Mouse (Mus musculus) Muller cell, postnatal 12 days (primary cell): ENCODE data around the gene Kif1a.
A peak's percentile ranks its signal among the peaks of the same experiment; 100 is the strongest.

Experiments
- DNase-seq: peaks from one replicate; pipeline ENCODE4 v3.0.0-alpha.2; 2015; ENCODE audit errors: inconsistent ontology term

Kif1a gene

DNA sequence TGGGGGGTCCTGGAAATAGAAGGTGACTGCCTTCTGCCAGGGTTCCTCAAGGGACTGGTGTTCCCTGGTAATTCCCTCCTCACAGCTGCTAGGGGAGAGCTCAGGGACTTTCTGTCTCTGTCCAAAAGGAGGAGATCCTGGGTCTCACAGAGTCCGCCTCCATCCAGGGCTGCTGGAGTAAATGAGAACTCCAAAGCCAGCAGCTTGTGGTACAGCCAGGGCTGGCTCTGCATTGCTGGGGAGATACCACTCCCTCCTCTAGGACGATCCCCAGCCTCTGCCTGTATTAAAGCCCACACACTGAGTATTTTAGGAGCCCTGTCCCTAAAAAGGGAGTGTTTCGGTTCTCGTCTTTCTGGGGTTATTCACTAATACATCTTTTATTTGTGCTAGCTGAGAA, 81.1 kb downstream of the Kif1a start:
- DNase-seq = no peak

DNA sequence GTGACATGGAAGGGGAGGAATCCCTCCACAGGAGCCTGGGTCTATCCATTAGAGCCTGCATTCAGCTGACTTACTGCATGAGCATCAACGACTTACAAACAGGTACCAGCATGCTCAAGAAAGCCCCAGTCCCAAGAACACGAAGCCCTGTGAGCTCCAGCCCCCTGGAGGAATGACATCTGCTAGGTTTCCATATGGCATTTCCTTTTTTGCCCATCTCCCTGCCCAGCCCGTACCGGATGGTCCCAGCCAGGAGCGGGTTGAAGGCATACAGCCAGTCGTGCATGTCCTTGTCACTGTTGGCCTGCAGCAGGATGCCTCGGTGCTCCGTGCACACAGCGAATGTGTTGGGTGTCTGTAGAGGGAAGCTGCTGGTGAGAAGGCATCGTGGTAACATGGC, 83.0 kb downstream of the Kif1a start:
- DNase-seq = no peak

DNA sequence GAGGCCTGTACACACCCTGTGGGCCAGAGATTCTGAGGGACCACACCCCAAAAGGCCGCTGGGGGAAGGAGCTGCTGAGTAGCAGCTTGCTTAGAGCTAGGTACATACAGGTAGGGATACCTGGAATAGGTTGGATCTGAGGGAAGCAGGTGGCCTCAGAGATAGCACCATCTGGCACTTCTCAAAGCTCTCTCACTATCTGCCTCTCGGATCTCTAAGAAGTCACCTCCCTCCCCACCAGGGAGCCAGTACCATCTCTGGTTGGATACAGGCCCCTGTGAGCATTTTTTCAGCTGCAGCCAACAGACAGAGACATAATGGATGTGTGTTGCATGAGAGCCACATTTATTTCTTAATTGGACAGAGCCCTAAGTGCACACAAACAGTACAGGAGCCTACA, 86.6 kb downstream of the Kif1a start:
- DNase-seq = no peak

DNA sequence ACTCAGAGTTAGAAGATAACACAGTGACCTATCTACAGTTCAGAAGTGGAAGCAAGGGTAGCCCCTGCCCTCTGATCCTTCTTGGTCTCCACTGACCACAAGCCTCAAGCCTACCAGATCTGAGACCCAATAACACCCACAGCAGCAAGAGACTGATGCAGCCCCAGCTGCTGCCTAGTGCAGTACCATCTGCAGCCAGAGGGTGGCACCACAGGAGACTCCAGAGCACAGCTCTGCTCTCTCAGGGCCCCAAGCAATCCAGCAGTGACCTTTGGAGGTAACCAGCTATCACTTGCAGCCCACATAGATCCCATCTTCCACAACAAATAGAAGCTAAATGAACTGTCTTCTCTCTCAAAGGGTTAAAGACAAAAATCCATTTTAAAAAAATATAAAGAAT, 87.3 kb downstream of the Kif1a start:
- DNase-seq = peak; percentile 34

DNA sequence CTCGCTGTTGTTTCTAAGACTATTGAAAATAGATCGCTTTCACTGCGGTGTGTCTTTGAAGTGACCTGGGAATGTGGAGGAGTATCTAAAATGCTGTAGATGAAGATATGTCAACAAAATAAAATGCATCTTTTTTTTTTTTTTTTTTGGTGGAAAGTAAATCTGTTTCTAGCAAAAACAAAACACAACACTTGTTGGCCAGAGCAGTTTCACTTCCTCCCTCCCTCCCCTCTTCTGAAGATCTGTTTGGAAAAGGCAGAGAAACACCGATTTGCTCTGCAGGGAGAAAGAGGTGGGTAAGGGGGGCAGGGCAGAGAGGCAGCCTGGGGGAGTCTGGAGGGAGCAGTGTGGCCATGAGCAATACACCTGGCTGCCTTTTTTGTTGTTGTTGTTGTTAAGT, 88.4 kb downstream of the Kif1a start:
- no peak for DNase-seq

DNA sequence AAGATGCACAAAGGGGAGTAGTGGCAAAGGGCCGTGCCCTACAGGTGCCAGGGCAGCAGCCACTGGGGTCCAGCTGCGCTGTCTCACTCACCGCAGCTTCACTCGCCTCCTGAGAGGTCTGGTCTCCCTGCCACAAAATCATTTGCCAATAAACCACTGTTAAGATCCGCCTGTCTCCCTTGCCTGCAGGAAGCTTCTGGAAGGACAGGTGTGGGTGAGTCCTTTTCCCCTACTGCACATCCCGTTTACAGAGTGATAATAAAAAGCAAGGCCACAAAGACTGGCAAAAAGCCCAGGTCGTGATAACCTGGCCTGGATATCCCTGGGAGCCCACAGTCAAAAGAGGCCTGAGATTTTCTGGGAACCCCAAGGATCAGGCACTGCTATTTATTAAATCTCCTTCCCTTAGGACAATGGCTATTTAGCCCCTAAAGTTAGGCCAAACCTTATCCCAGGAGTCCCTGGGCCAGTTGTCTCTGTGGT, 89.6 kb downstream of the Kif1a start:
- DNase-seq = no peak

DNA sequence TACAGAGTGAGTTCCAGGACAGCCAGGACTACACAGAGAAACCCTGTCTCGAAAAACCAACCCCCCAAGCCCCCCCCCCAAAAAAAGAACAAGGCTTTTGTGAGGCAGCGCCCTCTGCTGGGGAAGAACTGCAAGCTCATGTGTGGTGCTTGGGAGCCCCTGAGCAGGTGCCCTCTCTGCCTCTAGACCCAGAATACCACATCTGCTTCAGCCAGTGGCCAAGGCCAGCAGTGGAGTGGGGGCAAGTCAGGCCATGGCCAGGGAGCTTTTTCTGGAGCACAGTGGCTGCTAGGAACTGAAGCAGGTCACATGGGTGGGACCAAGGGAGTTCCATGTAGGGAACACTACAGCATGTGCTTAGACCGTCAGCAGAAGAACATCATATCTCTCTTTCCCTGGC, 91.0 kb downstream of the Kif1a start:
- DNase-seq = no peak

DNA sequence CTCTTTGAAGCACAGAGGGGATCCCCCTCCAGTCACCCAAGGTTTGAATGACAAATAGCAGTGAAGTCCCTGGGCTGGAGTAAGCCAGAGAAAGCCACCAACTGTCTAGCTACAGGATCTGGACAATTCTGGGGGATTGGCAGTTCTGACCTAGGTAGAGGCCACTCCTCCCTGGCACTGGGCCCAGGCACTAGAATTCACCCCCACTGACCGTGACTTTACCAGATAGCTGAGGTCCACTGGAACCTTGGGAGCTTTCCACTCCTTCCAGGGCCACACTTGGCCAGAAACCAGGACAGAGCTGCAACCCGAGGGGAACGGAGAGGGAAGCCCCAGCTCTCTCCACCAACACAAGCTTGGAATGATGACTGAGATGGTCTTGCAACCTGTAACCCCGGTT, 92.6 kb downstream of the Kif1a start:
- DNase-seq = peak; percentile 33

DNA sequence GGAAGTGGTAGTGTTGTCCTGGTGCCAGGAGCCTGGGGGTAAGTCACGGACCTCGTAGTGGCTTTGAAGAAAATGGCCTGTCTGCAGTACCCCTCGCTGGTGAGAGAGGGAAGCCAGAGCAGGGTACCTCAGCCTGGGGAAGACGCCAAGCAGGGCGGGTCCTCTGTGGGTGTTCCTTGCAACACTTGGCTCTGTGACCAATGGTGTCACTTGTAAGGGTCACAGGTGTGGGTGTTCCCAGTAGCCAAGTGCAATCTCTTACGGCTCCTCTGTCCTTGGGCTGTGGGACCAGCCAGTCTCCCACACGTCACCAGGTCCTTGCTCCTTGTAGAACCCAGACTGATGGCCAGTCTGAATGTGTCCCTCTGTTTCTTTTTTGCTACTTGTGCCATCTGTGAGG, 95.7 kb downstream of the Kif1a start, which contains the start of gene Aqp12:
Aqp12 (plus strand) TSS at position 274 of the 400 bp plus-strand sequence.
- DNase-seq = no peak

DNA sequence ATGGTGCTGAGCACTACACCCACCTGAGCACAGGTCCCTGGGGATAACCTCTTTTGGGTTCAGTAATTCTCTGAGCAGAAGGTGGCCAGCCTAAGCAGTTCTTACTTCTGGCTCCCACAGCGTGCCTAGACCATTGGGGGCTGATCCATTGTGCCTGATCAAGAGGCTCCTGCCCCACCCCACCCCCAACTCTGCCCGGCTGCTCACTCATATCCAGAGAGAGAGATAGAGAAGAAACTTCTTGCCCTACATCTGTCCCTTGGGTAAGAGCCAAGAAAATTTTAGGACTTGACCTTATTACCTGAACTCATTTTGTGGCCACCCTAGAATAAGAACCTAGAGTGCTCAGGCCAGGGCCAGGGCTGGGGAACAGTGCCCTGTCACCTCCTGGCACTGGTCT, 108.9 kb downstream of the Kif1a start:
- no peak for DNase-seq

DNA sequence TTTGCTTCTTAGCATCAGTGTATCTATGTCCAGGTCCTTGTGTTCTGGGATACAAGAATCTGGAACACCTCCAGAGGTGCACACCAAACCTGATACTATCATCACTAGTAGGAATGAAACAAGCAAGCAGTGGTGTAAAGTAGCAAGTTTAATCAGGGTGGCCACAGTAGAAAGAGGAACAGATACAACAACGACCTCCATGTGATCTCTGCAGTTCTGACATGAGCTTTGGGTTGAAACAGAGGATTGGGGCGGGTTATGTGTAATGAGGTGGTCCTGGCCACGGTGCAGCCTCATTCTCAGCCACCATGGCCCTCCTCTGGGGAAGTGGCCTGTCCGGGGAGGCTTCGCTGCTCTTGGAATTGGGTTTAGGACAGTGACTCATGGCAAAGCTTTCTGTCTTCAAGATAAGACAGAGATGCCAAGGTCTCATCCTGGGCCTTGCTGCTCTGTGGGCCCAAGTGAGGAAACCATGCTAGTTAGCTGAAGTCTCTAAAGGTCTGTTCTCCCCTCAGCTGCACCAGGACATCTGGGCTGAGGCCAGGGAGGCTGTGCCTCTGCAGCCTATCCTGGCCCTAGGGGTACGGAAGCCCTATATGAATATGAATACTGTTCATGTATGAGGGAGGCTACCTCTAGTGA, 109.4 kb downstream of the Kif1a start:
- DNase-seq = no peak

DNA sequence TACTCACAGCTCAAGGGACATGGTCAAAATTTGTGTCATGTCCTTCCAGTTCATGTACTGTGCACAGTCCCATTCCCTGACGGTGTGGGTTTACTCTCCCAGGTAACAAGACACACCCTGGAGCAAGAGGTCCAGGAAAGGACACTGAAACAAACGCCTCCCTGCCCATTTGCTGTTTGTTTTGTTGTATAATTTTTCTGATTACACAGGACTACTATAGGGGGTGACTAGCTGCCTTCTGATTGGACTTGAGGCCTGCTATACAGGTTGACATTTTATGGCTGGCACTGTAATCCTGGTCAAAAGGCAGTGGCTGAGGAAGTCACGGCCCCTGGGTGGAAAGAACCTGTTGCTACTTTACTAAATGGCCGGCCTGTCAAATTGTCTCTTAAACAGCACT, 111.9 kb downstream of the Kif1a start:
- no peak for DNase-seq

DNA sequence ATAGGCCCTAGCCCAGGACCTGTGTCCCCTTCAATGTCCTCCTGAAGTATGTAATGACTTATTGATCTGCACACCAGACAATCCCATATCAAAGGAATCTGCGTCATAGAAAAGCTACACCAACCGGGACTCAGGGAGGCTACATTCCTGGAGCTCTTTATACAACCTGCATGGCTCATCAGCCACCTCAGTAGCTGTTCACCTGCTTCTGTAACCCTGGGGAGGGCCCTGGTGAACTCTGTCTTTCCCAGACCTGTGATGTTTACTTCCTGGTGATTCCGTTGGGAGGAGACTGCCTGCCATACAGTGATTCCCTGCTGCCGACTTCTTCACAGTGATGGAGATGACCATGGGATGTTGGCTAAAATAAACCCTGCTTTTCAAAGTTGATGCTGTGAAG, 112.9 kb downstream of the Kif1a start:
- no peak for DNase-seq

DNA sequence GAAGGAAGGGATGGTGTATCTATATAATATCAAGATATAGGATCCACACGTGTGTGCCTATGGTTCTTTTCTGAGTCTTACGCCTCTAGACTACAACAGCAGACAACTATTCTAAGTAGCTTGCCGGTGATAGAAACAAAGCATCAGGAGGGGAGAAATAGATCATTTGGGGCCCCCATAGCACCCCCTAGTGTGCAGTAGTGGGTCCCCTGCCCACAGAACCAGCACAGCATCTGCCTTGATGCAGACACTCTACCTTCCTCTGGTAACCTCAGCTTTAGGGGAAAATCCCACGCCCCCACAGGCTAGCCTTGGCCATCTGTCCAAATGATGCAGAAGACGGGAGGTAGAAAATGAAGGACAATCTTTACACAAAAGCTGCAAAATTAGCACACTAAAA, 116.8 kb downstream of the Kif1a start:
- no peak for DNase-seq

DNA sequence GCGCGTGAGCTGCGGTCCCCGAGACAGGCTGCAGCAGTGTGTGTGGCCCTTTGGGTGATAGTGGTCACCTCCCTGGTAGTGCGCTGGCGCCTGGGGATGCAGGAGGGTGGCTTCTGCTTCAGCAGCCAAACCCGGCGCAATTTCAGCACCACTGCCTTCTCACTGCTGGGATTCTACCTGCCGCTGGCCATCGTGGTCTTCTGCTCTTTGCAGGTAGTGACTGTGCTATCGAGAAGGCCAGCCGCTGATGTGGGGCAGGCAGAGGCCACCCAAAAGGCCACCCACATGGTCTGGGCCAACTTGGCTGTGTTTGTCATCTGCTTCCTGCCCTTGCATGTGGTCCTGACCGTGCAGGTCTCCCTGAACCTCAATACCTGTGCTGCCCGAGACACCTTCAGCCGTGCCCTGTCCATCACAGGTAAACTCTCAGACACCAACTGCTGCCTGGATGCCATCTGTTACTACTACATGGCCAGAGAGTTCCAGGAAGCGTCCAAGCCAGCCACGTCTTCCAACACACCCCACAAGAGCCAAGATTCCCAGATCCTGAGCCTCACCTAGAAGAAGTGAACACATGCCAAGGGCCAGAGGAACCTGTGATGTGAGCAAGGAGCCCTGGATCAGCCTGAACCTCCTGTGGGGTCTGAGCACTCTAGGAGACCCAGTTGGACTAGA, 118.7 kb downstream of the Kif1a start:
- DNase-seq = no peak

DNA sequence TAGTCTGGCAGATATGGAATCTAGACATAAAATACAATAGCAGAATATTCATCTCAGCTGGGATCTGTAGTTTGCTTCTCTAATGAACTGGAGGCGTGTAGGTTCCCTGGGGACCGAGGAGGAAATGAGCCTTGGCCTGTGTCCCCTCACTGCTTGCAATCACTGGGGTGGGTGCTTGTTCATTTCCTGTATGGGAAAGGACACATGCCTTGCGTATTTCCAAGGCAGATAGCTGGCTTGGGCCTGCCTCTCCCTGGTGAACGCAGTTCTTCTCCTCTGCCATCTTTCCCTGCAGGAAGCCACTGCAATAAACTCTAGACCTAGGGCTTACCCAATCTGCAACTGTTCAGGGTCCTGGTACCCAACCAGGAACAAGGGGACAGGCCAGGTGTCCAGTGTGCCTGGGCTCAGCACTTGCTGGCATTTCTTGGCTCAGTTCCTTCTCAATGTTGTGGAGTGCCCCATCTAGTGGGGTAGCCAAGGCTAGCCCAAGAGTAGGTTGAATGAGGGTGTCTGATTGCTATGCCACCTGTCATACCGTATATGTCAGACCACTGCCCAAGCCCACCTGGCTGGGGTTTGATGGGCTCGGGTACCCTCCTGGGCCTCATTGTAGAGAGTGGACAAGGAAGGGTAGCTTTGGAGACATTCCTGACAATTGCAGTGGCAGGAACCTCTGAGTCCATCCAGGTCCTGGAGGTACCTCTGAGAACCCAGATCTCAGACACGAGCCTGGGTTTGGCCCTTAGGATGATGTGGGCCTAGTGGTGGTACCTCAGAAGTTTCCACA, 120.5 kb downstream of the Kif1a start:
- DNase-seq = no peak

DNA sequence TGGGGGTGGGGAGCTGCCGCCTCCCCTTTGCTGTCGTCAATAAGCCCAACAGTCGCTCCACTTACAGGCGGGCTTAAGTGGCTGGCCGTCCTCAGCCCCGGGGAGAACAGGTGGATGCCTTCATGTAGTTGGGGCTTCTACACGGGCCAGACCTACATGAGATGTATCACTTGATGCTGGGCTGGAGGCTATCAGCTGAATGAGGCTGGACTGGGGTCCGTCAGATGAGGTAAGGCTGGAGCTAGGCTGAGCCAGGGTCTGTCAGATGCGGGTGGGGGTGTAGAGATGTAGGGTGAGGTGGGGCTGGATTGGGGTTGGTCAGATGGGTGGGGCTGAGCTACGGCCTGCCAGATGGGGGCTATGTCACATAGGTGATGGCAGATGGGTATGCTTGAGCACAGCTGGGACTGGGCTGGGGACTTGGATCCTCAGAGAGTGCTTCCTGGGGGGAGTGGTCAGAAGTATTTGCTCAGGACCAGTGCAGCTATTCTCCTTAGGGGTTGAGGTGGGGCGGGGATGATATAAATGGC, 122.6 kb downstream of the Kif1a start:
- DNase-seq = no peak

DNA sequence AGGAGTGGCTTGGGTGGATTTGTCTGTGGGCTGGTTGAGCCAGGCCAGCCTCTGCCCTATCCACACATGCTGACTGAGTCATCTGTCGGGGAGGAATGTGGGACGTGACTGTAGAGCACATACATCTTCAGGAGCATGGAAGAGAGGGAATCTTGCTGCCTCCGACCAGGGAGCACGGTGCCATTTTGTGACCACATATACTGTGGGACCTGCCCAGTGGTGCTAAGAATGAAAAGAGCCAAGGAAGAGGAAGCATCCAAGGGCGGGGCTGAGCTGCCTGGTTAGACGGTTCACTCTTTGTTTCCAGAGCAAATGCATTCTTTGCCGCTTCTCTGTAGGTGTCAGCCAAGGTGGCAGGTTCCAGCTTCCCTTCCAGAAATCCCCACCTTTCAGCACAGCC, 123.1 kb downstream of the Kif1a start:
- DNase-seq = peak; percentile 27

DNA sequence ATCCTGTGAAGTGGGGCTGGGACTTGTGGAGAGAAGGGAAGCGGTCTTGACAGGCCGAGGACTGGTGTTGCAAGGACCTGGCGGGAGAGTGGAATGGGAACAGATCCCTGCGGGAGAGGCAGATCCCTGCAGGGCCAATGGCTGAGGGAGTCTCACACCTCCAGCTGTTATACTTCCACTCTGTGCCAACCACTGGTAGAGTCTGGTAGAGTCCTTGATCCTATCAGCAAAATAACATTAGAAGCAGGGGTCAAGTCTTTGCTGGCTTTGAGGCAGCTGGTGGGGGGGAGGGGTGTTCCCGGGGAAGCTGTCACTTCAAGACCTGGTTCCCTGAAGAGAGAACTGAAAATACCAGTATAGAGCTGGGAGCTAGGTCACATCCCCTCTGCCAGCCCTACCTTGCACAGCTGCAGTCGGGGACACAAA, 125.6 kb downstream of the Kif1a start:
- no peak for DNase-seq

DNA sequence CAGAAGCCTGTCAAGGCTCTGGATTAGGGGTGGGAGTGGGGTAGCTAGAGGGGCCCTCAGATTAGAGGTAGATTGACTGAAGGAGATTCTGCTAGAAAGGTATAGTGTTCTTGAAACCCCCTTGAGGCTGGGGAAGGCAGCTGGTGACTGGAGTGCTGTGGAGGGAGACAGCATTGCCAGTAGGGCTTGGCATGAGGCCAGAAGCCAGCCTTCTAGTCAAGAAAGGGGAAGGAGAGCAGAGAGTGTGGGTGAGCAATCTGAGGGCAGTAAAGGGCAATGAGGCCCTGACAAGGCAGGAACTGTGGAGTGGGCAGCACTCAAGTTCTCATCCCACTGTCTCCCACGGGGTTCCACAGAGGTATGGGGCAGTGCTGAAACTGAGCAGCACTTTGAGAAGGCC, 128.9 kb downstream of the Kif1a start:
- peak; percentile 37 for DNase-seq

DNA sequence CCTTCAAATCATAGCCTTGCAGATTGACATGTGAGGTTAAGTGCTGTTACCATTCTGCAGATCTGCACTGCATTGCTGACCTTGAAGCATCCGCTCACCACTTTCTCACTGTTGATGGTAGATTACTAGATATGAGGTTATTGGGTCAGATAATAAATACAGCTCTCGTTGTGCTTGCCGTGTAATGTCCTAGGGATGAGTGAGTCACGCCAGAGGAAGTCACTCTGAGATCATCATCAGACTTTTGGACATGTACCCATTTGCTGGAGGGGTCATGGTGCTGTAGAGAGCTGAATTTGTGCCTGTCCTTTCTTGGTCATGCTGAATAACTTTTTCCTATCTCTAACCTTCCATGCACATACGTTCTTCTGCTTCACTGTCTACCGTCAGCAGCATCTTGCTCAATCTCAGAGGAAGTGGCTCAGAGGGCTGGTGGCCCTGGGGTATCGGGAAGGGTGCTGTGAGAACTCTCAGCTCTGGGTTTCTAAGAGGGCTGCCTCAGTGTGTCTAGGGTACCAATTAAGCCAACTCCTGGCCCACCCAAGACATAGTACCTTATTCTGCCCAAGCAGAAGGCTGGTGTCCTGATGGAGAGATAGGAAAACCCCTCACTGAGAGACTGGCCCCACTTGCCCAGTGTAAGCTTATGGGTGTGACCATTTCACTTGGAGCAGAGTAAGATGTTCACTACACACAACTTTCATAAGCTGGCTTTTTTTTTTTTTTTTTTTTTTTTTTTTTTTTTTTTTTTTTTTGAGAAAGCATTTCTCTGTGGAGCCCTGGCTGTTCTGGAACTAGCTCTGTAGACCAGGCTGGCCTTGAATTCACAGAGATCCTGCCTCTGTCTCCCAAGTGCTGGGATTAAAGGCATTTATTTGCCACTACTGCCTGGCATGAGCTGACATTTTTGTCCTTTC, 129.6 kb downstream of the Kif1a start:
- peak; percentile 10 for DNase-seq
